Mouse (Mus musculus) ES-E14 (cell line): ENCODE data around the gene Ckmt1.

Experiments used
- CHD2 ChIP-seq: IDR thresholded peaks from 2 replicates; pipeline ENCODE4 v1.6.1; 2014; ENCODE audit warnings: mild to moderate bottlenecking, low read depth, low read length, inconsistent platforms
- MAFK ChIP-seq: IDR thresholded peaks from 2 replicates; pipeline ENCODE4 v1.6.1; 2014; ENCODE audit warnings: mild to moderate bottlenecking, low read depth, low read length, inconsistent platforms; ENCODE audit not compliant: insufficient read depth
- ZC3H11A ChIP-seq: IDR thresholded peaks from 2 replicates; pipeline ENCODE4 v1.6.1; 2012; ENCODE audit warnings: low read depth, mild to moderate bottlenecking, inconsistent platforms, low read length, borderline replicate concordance
- ZNF384 ChIP-seq: IDR thresholded peaks from 2 replicates; pipeline ENCODE4 v1.6.1; 2012; ENCODE audit warnings: low read depth, low read length, inconsistent platforms

DNA sequence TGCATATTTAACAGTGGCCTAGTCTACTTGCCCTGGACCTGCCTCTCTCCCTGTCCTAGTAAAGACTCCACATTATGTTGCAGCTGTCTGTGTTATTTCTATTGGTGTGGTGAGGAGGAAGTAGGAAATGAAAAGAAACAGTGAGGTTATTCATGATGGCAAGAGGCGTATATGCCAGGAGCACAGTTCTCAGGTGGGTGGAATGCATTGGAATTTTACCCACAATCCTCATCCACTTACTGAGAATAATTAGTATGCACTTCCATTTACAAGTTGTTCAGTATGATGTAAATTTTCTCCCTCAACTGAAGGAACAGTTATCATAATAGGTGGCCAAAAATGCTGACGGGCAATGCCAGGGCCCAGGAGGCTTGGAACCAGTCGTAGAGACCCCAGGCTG, 6.1 kb downstream of the Ckmt1 start:
- TF ChIP-seq CHD2 (no peak), ZC3H11A (no peak), ZNF384 (no peak), MAFK (no peak)
